Mouse (Mus musculus) cerebellum, postnatal 4 days (tissue): ENCODE results near the gene Npcd.

Experiments
- DNase-seq, 2 experiments: peaks; one replicate each; pipeline ENCODE4 v3.0.0; 2022; ENCODE audit warnings: low spot score in 2 of 2, mixed read lengths in 1 of 2

Npcd gene

GRCm38 (mm10) chr15:79834130-79834880 lies at the start of gene Npcd, which contains the start of gene Cbx6:
Npcd (minus strand) TSS chr15:79834237.
Cbx6 (minus strand) TSS chr15:79834688.
- DNase-seq, result peak; percentile 99

GRCm38 (mm10) chr15:79883352-79883822 lies 49.4 kb upstream of the Npcd start:
- peak; percentile 96 to 97 for DNase-seq

DNA sequence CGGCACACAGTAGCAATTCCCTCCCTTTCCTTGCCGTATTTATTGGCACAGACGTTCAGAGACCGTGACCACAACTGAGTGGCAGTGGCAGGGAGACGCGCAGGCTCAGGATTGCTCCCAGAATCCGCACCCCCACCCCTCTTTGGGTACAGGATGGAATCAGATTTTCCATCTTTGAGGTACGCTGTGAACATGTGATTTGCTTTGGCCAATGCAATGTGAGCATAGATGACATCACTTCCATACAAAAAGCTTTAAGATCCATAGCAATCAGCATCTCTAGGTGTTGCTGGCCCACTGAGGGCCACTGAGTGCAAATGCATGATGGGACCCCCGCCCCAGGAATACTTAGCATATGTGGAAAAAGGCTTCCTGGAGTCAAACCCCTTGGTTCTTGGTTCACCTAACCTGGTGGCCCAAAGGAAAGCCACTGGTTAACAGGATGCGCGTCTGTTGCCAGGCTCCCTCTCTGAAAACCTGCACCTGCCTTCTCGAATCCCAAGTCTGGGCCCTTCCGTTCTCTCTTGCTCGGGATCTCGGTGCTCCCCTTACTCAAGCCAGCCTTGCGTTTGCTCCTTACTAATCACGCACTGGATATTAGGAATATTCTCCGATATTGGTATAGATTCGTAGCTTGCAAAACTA lies 48.7 kb upstream of the Npcd start:
- DNase-seq, result peak in 1 of 2 experiments; percentile 38

DNA sequence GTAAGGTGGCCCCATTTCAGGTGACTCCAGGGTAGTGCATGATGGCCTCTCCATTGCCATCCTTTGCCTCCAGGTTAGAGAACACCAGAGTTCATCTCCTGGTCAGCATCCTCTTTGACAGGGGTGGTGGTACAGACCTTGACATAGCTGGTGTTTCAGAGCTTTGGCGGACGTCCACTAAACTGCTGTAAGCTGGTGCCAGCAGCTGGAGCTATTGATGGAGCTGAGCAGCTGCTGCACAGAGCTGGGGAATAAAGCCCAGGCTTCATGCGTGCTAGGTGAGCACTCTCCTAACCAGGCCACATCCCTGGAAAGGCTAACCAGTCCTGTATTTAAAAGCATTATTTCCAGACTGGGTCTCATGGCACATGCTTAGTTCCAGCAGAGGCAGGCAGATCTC lies 46.4 kb upstream of the Npcd start:
- no peak for DNase-seq

- peak in 1 of 2 experiments; percentile 66 for DNase-seq
Measured at GRCm38 (mm10) chr15:79879319-79879718, 45.3 kb upstream of the Npcd start.

DNA sequence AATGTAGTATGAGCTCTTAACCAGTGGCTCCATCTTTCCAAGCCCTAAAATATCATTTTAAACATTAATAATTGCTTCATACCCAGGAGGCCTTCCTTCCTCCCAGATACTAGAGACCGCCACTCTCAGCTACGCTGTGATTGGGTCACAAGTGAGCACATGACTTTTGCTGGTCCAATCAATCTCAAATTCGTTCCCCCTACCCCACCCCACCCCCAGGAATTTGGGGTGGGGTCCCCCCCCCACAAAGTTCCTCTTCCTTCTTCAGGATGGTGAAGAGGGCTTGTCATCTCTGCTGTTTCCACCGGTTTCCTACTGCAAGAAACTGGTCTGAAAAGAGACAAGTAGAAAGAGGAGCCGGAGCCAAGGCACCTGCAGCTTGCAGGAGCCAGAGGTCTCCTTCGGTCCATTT lies 44.7 kb upstream of the Npcd start:
- no peak for DNase-seq

DNA sequence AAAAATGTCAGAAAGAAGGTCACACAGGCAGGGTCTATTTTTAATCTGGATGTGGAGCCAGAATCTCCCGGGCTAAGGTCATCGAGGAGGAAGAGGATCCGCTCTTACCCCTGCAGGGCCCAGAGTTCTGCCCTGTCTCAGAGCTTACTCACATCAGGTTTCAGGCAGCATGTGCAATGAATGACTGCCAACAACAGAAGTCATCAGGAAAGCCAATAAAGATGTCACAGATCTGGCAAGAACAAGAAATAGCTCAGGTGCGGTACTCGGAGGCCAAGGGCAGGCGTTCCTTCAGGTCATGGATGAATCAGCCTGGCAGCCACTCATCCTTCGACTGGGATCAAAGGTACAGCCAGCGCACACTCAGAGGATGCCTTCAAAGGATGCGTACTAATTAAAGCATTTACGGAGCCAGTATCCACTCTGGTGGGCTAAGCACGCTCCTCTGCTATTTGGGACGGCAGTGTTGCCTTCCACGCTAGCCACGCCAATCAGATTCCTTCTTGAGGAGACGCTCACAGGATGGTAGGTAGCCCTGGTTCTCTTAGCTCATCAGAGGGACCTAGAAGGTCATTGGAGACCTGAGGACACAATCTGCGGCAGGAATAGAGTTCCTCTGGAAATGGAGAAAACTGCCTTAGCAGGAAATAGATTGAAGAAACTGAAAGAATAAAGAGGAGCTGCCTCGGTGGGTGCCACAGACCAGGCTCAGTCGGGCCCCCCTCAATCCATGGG lies 41.4 kb upstream of the Npcd start:
- no peak for DNase-seq

GRCm38 (mm10) chr15:79873995-79874394 lies 40.0 kb upstream of the Npcd start:
- no peak for DNase-seq

GRCm38 (mm10) chr15:79873545-79873944 lies 39.5 kb upstream of the Npcd start:
- DNase-seq, result no peak

- DNase-seq, result no peak
Measured at GRCm38 (mm10) chr15:79867260-79868002, 33.4 kb upstream of the Npcd start.

DNA sequence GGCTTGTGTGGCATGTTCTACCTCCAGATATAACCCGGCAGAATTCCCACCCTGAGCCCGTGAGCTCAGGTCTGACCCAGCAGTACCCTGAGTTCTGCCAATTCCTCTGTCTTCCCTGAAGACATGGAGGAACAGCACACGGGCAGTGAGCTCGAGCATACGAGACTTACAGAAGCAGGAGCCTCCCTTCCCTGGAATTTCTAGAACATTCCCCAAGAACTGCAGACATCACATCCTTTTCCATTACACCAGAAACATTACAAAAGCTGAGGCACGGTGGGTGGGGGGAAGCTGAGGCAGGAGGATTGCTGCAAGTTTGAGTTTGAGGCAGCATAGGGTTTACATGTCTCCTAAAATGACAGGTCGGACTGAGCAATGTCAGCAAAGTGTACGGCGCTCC lies 25.8 kb upstream of the Npcd start:
- no peak for DNase-seq

- no peak for DNase-seq
Measured at GRCm38 (mm10) chr15:79858979-79859378, 24.9 kb upstream of the Npcd start.

DNA sequence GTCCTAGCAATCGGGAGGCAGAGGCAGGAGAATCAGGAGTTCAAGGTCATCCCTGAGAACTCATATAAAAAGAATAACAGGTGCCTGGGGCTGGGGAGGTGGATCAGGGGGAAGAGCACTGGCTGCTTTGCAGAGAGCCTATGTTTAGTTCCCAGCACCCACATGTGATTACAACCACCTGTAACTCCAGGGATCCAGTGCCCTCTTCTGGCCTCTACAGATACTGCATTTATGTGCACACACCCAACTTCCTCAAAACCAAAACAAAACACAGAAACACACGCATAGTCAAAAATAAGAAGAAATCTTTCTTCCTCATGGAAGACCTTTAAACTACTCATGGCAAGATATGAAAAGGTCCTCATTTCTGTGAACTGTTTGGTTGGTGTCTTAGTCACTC lies 16.1 kb upstream of the Npcd start:
- no peak for DNase-seq

- no peak for DNase-seq
Measured at GRCm38 (mm10) chr15:79847100-79847499, 13.1 kb upstream of the Npcd start.

DNA sequence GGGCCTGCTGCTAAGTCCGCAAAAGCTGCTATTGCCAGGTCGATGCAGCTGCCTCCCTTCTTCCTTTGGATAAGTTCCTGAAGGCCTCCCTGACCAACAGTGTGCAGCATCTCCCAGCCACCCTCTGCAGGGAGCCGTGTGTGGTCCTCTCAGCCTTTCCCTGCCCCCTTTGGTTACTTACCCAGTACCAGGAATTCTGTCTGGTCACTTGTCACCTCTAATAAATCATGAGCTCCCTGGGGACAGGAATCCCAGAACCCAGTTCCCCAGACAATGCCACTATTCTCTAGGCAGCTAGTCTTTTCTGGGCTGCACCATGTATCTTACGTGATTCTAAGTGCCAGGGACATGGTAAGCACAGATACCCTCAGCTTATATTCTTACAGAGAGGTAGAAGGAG lies 11.9 kb upstream of the Npcd start:
- no peak for DNase-seq

DNA sequence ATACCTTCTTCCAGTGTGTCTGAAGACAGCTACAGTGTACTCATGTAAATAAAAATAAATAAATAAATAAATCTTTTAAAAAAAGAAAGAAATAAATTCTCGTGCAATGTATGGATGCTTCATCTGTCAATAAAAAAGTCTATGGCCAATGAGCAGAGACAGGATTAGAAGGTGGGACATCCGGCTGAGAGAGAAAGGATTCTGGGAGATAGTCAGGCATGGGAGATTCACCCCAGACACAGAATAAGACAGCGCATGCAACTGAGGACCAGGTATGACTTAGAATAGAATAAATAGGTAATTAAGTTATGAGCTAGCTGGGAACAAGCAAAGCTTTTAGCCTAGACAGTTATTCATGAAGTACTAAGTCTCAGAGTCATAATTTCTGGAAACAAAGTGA lies 8.9 kb upstream of the Npcd start:
- DNase-seq, result no peak

- DNase-seq, result no peak
Measured at GRCm38 (mm10) chr15:79840281-79840680, 6.2 kb upstream of the Npcd start.

DNA sequence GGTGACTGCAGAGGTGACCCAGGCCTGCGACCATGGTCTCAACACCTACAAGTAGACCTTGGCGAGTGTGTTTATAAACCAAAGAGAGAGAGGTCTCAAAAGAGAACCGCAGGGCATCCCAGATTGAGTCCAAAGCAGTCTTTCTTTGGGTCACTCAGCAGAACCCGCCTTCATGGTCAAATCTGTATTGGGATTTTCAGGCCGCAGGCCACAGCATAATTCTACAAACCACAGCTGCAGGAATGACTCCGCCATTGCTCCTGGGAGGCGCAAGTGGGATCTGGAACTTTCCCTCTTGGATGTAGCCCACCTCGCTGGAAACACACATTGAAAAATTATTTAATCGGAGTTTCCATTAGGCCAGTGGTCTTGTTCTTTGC lies 834 bp upstream of the Npcd start:
- DNase-seq, result no peak

DNA sequence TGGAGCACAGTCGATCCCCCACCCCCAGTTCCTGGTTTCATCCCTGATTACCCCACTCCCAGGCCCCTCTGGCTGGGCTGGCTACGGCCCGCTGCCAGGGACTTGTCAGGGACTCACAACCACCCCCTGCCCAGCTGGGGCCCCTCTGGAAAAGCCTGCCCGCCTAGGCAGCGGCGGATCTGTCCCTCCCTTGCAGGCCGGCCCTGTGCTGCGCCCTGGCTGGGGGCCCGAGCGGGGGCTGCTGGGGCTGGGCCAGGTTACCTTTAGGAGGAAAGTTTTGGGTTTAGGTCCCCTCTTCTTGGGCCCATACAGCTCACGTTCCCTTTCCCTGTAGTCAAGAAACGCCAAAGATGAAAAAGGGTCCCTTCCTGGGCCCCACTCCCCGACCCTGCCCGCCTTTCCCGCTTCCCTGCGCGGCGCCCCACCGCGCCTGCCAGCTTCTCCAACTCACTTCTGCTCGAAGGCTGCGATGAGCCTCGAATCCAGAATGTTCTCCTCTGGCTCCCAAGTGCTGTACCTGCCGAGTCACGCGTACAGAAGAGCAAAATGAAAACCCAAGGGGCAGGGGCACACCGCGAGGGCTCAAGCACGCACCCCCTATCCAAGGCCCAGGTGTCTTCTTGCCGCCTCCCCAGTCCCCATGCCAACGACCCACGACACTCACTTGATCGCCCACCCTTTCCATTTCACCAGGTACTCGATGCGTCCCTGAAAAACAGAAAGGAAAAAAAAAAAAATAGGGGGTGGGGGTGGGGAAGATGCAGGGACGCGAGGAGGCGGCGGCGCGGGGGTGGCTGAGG lies 586 bp downstream of the Npcd start:
- peak in 1 of 2 experiments; percentile 48 for DNase-seq

DNA sequence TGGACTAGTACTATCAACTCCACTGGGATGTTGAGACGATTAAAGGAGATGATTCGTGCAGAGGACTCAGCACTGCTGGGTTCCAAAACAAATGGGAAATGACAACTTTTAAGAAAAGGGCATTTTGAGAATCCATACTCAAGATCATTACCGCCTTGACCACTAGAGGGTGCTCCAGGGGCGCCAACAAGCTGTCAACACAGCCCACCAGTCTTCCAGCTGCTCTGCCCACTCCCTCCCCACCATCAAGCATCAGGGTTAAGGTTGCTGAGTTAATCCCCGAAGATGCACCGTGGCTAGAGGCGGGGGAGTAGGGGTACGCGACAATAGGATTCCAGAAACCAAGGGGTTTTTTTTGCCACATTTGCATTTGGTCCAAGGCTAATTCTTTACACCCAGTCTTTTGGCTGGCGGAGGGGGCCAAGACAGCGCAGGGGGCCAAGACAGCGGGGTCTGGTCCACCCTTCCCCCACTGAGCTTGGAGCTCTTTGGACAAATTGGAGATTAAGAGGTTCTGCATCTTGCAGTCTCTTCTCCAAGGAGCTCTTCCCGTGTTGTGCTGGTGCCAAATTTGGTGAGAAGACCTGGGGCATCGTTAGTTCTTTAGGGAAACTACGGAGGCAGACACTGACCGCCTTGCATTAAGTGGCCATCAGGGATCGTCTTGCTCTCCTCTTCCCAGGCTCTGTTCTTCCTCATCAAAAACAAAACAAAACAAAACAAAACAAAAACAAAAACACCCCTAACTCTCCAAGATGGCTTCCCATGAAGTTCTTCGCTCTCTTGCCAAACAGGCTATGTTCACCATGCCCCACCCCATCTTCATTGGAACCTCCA lies 1.8 kb downstream of the Npcd start:
- DNase-seq, result peak; percentile 73 to 88
